Mouse (Mus musculus) forebrain, postnatal 0 days (tissue): ENCODE results near the gene 4921539E11Rik. TPM values are rescaled to one million over a fixed set of nuclear protein-coding genes. Genes with fewer than 3 reads are reported as not detected.

Experiments
- ATAC-seq: fragments of 200-750 bp; cut with Nextera tagmentation; 2 replicates; pipeline ENCODE4 v1.8.0; 2017; ENCODE audit warnings: mild to moderate bottlenecking, moderate library complexity
- DNase-seq: peaks from one replicate; pipeline ENCODE4 v3.0.0-alpha.2; 2015
- H3K27ac ChIP-seq: fragments of 300-500 bp; sonication (generic); 2 replicates; pipeline ENCODE4 v1.5.1; 2014; ENCODE audit warnings: low read depth, mild to moderate bottlenecking, antibody characterized with exemption, low read length, moderate library complexity, mixed read lengths
- H3K27me3 ChIP-seq: fragments of 300-500 bp; sonication (generic); 2 replicates; pipeline ENCODE4 v1.6.1; 2014; ENCODE audit warnings: mild to moderate bottlenecking, low read length, mixed read lengths; ENCODE audit not compliant: insufficient read depth
- H3K36me3 ChIP-seq: fragments of 300-500 bp; sonication (generic); 2 replicates; pipeline ENCODE4 v1.6.1; 2014; ENCODE audit warnings: mild to moderate bottlenecking, moderate library complexity; ENCODE audit not compliant: insufficient read depth
- H3K4me1 ChIP-seq: fragments of 300-500 bp; sonication (generic); 2 replicates; pipeline ENCODE4 v1.6.1; 2014; ENCODE audit warnings: antibody characterized with exemption; ENCODE audit not compliant: insufficient read depth
- H3K4me2 ChIP-seq: fragments of 300-500 bp; sonication (generic); 2 replicates; pipeline ENCODE4 v1.6.1; 2014; ENCODE audit warnings: low read depth, mild to moderate bottlenecking, moderate library complexity
- H3K4me3 ChIP-seq: fragments of 300-500 bp; sonication (generic); 2 replicates; pipeline ENCODE4 v1.5.1; 2014; ENCODE audit warnings: low read depth, low read length, mixed read lengths
- H3K9ac ChIP-seq: fragments of 300-500 bp; sonication (generic); 2 replicates; pipeline ENCODE4 v1.6.1; 2014; ENCODE audit warnings: mild to moderate bottlenecking
- H3K9me3 ChIP-seq: fragments of 300-500 bp; sonication (generic); 2 replicates; pipeline ENCODE4 v1.6.1; 2016; ENCODE audit warnings: low read length
- CTCF ChIP-seq: sonication (generic); IDR thresholded peaks from 2 replicates; pipeline ENCODE4 v1.5.1; 2016; ENCODE audit warnings: antibody characterized with exemption, control low read depth, low read depth
- WGBS: fragments of 180-500 bp; shearing (Covaris S2); extraction: QIAGEN DNeasy Blood & Tissue Kit; methylation state at CpG from one replicate; pipeline ENCODE4 v1.1.7; 2014; 5-methylcytosine and 5-hydroxymethylcytosine counted together
- polyA plus RNA-seq: library from polyadenylated mRNA; unstranded; fragments of >200 nt; fragmentation: Nextera tagmentation; extraction: Ambion mirVana; gene quantifications from 2 replicates; pipeline ENCODE4 v1.2.1, GENCODE M21; 2015
- total RNA-seq: library from RNA; depleted of rRNA; stranded (reverse); fragments of >200 nt; gene quantifications from 2 replicates; pipeline ENCODE4 v1.2.3, GENCODE M21; 2014

4921539E11Rik gene
- total and polyA plus RNA-seq, 2 experiments from 2014 or later = not detected

DNA sequence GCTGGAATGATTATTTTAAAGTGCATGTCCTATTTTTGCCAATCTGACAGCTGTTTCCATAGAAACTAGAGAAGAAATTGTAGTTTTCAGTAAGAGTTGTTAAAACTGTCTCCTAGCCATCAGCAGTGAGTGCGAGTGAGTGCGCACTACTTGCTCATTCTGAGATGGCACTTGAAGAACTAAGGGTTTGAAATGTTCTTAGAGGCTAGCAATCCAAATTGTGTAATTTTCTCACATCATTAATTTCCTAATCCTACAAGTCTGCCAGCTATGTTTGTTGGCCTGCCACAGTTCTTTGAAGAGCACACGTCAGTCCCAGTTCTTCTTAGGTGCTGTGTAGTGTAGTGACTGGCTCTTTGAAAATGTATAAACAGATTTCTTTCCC, 23.9 kb upstream of the 4921539E11Rik start:
- no peaks in the 10 kb centered on the region for H3K9me3 ChIP-seq
- no peak overlapping the region for H3K27ac ChIP-seq
- H3K27me3 ChIP-seq = no peaks in the 10 kb centered on the region
- no peaks in the 10 kb centered on the region for H3K36me3 ChIP-seq
- peak; percentile 41 for DNase-seq
- no peak for ATAC-seq
- 14% methylated on average over 3 of the region's 3 CpGs for WGBS
- H3K4me3 ChIP-seq = peak overlapping the region; percentile 73
- no peak for TF ChIP-seq CTCF
- no peak overlapping the region for H3K9ac ChIP-seq
- H3K4me1 ChIP-seq = 0 out of 2 replicates have a peak, but pooled peaks cover 8% of the 10 kb centered on the region
- H3K4me2 ChIP-seq = peak overlapping the region; percentile 59

DNA sequence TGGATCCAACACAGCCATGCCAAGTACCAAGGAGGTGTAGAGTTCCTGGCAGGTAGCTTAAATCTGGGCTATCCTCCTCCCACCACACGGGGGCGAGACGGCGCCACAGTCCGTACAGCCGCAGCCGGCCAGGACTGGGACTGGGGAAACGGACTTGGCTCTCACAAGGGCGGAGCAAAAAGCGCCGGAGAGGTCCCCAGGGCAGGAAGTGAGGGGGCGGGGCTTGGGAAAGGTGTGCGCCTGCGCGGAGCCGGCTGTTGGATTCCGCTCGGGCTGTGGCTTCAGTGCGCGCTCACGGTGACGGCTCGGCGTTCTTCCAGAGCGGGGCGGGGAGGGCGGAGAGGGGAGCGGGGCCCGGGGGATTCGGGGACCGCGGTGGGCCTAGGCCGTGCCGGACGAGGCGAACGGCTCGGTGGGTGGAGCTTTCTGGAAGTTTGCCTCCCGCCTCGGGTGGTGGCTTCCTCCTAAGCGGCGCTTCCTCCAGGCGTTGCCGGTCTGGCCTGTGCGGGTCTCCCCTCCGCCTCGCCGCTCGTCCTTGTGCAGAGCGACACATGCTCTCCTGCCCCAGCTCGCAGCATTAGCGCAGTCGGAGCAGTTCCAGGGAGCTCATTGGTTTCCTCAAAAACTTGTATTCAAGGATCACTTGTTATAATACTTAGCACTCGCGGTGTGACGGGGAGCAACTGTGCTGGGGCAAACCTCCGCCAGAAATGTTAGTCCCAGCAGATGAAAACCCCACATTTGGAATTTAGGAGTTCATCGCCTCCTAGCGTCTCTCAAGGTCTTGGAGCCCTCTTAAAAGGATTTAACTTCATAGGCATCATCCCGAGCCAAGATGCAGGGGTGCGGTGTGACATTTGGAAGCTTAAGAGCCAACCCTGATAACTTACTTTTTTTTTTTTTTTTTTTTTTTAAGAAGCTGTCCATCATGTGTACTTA, 23.2 kb upstream of the 4921539E11Rik start, which contains the start of gene Oma1:
Gene Oma1, plus strand, starts transcription at position 226 of the 939 bp plus-strand sequence.
- H3K4me1 ChIP-seq = 0 out of 2 replicates have a peak, but pooled peaks cover 8% of the 10 kb centered on the region
- peak within 1 kb of the TSS; percentile 95 for H3K27ac ChIP-seq
- H3K9ac ChIP-seq = peak within 1 kb of the TSS; percentile 66
- H3K4me3 ChIP-seq = peak within 1 kb of the TSS; percentile 73
- peak; percentile 86 for TF ChIP-seq CTCF
- H3K4me2 ChIP-seq = peak within 1 kb of the TSS; percentile 59
- H3K9me3 ChIP-seq = no peaks in the 10 kb centered on the region
- DNase-seq (peak; percentile 97), ATAC-seq (peak; percentile 98)
- 4% methylated on average over 59 of the region's 61 CpGs for WGBS
- H3K36me3 ChIP-seq = no peaks in the 10 kb centered on the region
- no peaks in the 10 kb centered on the region for H3K27me3 ChIP-seq

DNA sequence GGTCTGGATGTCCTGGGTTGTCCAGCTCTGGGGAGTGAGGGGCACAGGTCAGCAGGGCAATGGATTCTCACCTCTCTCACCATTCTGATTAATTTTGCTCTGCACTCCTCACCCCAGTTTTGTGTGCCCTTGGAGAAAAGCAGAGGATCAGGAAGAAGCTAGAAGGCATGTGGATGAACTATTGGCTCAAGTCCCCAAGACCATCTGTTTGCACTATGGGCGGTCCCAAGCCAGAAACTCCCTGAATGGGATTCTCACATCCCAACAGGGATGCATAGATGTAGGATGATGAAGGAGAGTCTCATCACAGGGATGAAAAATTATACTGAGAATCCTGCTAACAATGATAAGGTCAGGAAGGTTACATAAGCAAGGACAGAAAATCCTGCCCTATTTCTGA, 13.2 kb upstream of the 4921539E11Rik start:
- DNase-seq = no peak
- H3K9ac ChIP-seq = no peak overlapping the region
- no peak for ATAC-seq
- no peaks in the 10 kb centered on the region for H3K36me3 ChIP-seq
- no peaks in the 10 kb centered on the region for H3K4me1 ChIP-seq
- no peaks in the 10 kb centered on the region for H3K9me3 ChIP-seq
- 75% methylated on average over 1 of the region's 1 CpGs for WGBS
- no peak overlapping the region for H3K4me3 ChIP-seq
- no peaks in the 10 kb centered on the region for H3K27me3 ChIP-seq
- no peak for TF ChIP-seq CTCF
- no peak overlapping the region for H3K4me2 ChIP-seq
- no peak overlapping the region for H3K27ac ChIP-seq

DNA sequence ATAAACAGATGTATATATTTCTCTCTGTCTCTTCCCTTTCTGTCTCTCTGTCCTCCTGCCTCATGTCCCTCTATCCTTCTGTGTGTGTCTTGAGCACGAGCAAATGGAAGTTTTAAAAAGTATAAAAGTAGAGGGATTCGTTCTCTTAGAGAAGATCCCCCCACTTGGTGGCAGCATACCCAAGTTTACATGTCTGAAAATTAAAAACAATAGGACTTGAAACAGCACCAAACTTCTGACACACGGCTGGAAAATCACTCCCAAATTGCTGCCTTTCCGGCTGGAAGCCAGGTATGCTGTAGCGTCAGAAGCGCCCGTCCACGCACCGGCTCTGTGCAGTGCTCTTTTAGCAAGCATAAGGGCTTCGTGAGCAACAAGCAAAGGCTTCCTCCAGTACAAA, 8.7 kb upstream of the 4921539E11Rik start:
- no peaks in the 10 kb centered on the region for H3K27me3 ChIP-seq
- peak; percentile 71 for DNase-seq
- no peaks in the 10 kb centered on the region for H3K9me3 ChIP-seq
- no peak overlapping the region for H3K9ac ChIP-seq
- peak; percentile 52 for TF ChIP-seq CTCF
- H3K4me1 ChIP-seq = no peaks in the 10 kb centered on the region
- WGBS = 47% methylated on average over 10 of the region's 10 CpGs
- H3K4me2 ChIP-seq = 0 out of 2 replicates have a peak overlapping the region, but pooled peaks have one; percentile 8
- no peak overlapping the region for H3K4me3 ChIP-seq
- H3K27ac ChIP-seq = no peak overlapping the region
- ATAC-seq = no peak
- no peaks in the 10 kb centered on the region for H3K36me3 ChIP-seq

DNA sequence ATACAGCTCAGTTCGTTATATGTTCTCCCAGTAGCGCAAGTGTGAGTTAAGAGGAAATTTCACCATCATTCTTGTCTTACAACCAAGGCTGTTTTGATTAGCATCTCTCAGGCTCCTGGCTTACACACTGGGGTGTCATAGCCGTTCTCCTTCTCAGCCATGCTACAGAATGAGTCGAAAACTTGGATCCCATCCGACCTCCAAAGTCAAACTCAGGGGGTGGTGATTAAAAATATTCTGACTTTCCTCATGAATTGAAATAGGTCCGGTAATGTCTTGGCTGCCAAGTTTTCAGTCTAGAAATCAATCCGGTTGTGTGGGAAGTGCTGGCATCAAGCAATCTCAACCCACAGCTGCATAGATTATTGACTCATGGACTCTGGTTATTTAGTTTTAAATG, 2.3 kb downstream of the 4921539E11Rik start:
- H3K9ac ChIP-seq = no peak overlapping the region
- H3K27ac ChIP-seq = no peak overlapping the region
- no peaks in the 10 kb centered on the region for H3K36me3 ChIP-seq
- H3K4me3 ChIP-seq = no peak overlapping the region
- H3K4me1 ChIP-seq = no peaks in the 10 kb centered on the region
- 76% methylated on average over 7 of the region's 7 CpGs for WGBS
- no peak for TF ChIP-seq CTCF
- no peak overlapping the region for H3K4me2 ChIP-seq
- no peaks in the 10 kb centered on the region for H3K27me3 ChIP-seq
- ATAC-seq = no peak
- H3K9me3 ChIP-seq = no peaks in the 10 kb centered on the region
- DNase-seq = no peak

DNA sequence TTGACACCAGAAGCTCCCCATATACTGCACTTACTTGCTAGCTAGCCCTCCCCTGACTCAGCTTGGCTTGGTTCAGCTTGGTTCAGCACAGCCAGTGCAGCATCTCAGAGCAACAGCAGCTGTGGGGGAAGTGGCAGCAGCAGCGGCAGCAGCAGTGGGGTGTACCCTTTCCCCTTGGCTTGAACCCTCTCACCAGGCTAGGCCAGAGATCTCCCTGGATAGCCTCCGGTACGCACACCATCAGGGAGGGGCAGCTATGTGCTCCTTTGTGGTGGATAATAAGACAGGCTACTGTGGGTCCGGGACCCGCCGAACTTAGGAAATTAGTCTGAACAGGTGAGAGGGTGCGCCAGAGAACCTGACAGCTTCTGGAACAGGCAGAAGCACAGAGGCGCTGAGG, 17.6 kb downstream of the 4921539E11Rik start:
- DNase-seq (no peak), ATAC-seq (no peak)
- Histone ChIP-seq H3K4me1 (no peaks in the 10 kb centered on the region), H3K36me3 (no peaks in the 10 kb centered on the region), H3K4me2 (no peak overlapping the region), H3K4me3 (no peak overlapping the region), H3K9me3 (no peaks in the 10 kb centered on the region), H3K27me3 (no peaks in the 10 kb centered on the region), H3K27ac (no peak overlapping the region), H3K9ac (no peak overlapping the region)
- 92% methylated on average over 6 of the region's 8 CpGs for WGBS
- TF ChIP-seq CTCF = no peak

DNA sequence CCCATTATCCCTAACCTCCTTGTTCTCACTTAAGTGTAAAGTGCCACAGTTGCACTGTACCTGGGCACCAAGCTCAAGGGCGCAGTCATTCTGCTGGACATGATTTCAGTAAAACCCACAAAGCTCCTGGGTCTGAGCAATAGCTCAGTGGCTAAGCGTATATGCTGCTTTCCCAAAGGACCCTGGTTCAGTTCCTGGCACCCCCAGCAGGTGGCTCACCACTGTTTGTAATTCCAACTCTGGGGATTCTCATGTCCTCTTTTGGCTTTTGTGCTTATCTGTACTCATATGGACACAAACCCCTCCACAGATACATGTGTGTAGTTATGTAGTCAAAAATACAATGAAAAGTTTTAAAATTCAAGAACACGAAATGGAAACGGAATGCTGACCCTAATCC, 21.3 kb downstream of the 4921539E11Rik start:
- no peaks in the 10 kb centered on the region for H3K9me3 ChIP-seq
- no peaks in the 10 kb centered on the region for H3K27me3 ChIP-seq
- no peak for ATAC-seq
- no peak overlapping the region for H3K27ac ChIP-seq
- 88% methylated on average over 4 of the region's 4 CpGs for WGBS
- no peak overlapping the region for H3K4me3 ChIP-seq
- no peaks in the 10 kb centered on the region for H3K4me1 ChIP-seq
- H3K9ac ChIP-seq = no peak overlapping the region
- no peaks in the 10 kb centered on the region for H3K36me3 ChIP-seq
- DNase-seq = peak; percentile 3
- TF ChIP-seq CTCF = peak; percentile 42
- H3K4me2 ChIP-seq = no peak overlapping the region
